Mouse (Mus musculus) lung, embryonic 16.5 days (tissue): ENCODE measurements around the gene Eml4. TPM values are rescaled to one million over a fixed set of nuclear protein-coding genes. Genes with fewer than 3 reads are reported as not detected.
A peak's percentile ranks its signal among the peaks of the same experiment; 100 is the strongest.

Experiments used
- ATAC-seq: fragments of 200-750 bp; cut with Nextera tagmentation; 2 replicates; pipeline ENCODE4 v1.8.0; 2017; ENCODE audit warnings: low read depth, mild to moderate bottlenecking, moderate library complexity
- H3K27ac ChIP-seq: fragments of 300-500 bp; sonication (generic); 2 replicates; pipeline ENCODE4 v1.5.1; 2014; ENCODE audit warnings: mild to moderate bottlenecking, control low read depth, low read length
- H3K27me3 ChIP-seq: fragments of 300-500 bp; sonication (generic); 2 replicates; pipeline ENCODE4 v1.6.1; 2014; ENCODE audit warnings: low read depth, low read length, mixed read lengths; ENCODE audit not compliant: control insufficient read depth, insufficient read depth
- H3K36me3 ChIP-seq: fragments of 300-500 bp; sonication (generic); 2 replicates; pipeline ENCODE4 v1.6.1; 2014; ENCODE audit warnings: low read length; ENCODE audit not compliant: control insufficient read depth, insufficient read depth
- H3K4me1 ChIP-seq: fragments of 300-500 bp; sonication (generic); replicated peaks from 2 replicates; pipeline ENCODE4 v1.6.1; 2014; ENCODE audit warnings: low read length, mixed read lengths; ENCODE audit not compliant: control insufficient read depth, insufficient read depth
- H3K4me2 ChIP-seq: fragments of 300-500 bp; sonication (generic); 2 replicates; pipeline ENCODE4 v1.6.1; 2014; ENCODE audit warnings: low read depth, low read length, control low read depth
- H3K4me3 ChIP-seq: fragments of 300-500 bp; sonication (generic); 2 replicates; pipeline ENCODE4 v1.5.1; 2014; ENCODE audit warnings: mild to moderate bottlenecking, low read length, control low read depth
- H3K9ac ChIP-seq: fragments of 300-500 bp; sonication (generic); 2 replicates; pipeline ENCODE4 v1.6.1; 2014; ENCODE audit warnings: low read length, control low read depth
- H3K9me3 ChIP-seq: fragments of 300-500 bp; sonication (generic); 2 replicates; pipeline ENCODE4 v1.6.1; 2016; ENCODE audit warnings: low read length; ENCODE audit not compliant: control insufficient read depth
- WGBS: fragments of 180-500 bp; shearing (Covaris S2); extraction: QIAGEN DNeasy Blood & Tissue Kit; methylation state at CpG from one replicate; pipeline ENCODE4 v1.1.7; 2014; 5-methylcytosine and 5-hydroxymethylcytosine counted together
- polyA plus RNA-seq: library from polyadenylated mRNA; unstranded; fragments of >200 nt; fragmentation: Nextera tagmentation; extraction: Ambion mirVana; gene quantifications from 2 replicates; pipeline ENCODE4 v1.2.1, GENCODE M21; 2015

Eml4 gene
- polyA plus RNA-seq, 1 experiment from 2014 or later = 28.6 TPM

DNA sequence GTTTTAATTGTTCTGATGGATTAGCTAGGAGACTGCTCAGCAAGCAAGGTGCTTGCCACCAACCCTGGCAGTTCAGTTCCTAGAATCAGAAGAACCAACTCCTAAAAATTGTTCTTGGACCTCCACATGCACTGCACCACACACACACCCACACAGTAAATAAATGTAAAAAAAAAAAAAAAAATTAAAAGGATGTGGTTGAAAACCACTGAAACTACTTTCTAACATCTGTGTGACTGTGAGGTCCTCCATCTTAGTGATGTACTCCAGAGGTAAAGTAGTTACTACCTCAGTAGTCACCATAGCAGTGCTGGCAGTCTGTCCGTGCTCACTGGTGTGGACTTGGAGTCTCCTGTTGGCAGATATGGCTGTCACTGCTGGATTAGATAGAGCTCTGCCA, 106.5 kb downstream of the Eml4 start:
- ATAC-seq = no peak
- Histone ChIP-seq H3K9ac (no peak overlapping the region), H3K9me3 (no peaks in the 10 kb centered on the region), H3K27me3 (no peaks in the 10 kb centered on the region), H3K4me1 (no peaks in the 10 kb centered on the region), H3K36me3 (peaks cover 52% of the 10 kb centered on the region), H3K4me3 (no peak overlapping the region), H3K4me2 (no peak overlapping the region), H3K27ac (no peak overlapping the region)
- WGBS = 93% methylated on average over 1 of the region's 1 CpGs

DNA sequence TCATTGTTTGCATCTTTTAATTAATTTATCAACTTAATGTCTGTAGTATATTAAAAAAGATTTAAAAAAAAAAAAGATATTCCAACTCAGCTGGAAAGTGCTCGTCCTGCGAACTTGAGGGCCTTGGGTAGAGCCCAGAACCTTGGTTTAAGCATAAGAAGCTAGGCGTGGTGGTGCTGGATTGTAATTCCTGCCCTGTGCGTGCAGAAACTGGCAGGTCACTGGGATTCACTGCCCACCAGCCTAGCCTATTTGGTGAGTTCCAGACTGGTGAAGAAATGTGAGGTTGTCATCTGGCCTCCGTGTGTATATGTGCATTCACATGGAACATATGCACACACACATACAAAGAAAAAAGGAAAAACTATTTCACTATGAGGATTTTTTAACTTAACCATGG, 115.2 kb downstream of the Eml4 start:
- peaks cover 27% of the 10 kb centered on the region for H3K36me3 ChIP-seq
- H3K4me3 ChIP-seq = no peak overlapping the region
- H3K9me3 ChIP-seq = no peaks in the 10 kb centered on the region
- no peak for ATAC-seq
- no peaks in the 10 kb centered on the region for H3K4me1 ChIP-seq
- H3K27ac ChIP-seq = no peak overlapping the region
- H3K9ac ChIP-seq = no peak overlapping the region
- H3K27me3 ChIP-seq = no peaks in the 10 kb centered on the region
- H3K4me2 ChIP-seq = no peak overlapping the region
- 85% methylated on average over 5 of the region's 5 CpGs for WGBS

DNA sequence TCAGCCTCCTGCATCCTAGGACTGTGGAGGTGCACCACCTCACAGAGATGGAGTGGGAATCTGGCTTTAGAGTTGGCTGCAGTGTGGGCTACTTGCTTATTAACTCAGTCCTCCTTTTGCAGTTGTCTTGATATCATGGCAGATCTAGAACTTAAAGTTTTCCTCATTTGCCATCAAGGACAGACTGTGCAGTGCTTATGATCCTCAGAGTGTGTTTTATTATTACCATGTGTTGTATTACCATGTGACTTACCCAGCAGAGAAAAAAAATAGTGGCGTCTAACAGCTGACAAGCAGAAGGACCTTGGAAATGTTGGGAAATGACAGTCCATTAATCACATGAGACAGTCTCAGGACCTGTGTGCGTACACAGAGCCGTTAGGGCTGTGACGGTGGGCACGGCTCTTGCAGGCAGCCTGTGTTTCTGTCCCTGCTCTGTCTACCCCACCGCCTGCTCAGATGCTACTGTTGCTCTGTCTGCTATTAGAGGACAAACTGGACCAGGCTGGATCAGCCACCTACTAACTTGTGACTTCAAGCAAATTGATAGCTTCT, 116.0 kb downstream of the Eml4 start:
- H3K27me3 ChIP-seq = no peaks in the 10 kb centered on the region
- no peak overlapping the region for H3K4me2 ChIP-seq
- 53% methylated on average over 6 of the region's 6 CpGs for WGBS
- no peak overlapping the region for H3K9ac ChIP-seq
- ATAC-seq = peak; percentile 31; the same call in 1 of the 2 replicates
- H3K27ac ChIP-seq = no peak overlapping the region
- H3K36me3 ChIP-seq = peaks cover 29% of the 10 kb centered on the region
- no peaks in the 10 kb centered on the region for H3K4me1 ChIP-seq
- no peaks in the 10 kb centered on the region for H3K9me3 ChIP-seq
- H3K4me3 ChIP-seq = no peak overlapping the region

DNA sequence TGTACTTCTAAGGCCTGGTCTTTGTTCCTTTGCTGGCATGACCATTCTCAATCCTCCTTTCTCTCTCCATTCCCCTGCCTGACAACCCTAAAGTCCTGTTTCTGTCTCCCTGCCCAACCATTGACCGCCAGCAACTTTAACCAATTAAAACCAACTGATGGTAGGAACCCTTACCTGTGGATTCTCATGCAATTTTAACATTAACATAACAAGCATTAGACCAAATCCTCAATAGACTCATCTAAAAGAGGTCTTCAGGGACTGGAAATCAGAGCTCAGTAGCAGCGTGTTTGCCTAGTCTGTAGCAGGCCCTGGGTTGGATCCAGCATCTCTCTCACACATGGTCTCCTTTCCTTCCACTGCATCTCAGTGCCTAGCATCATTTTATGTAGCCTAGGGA, 118.9 kb downstream of the Eml4 start:
- no peak for ATAC-seq
- WGBS = 91% methylated on average over 2 of the region's 2 CpGs
- Histone ChIP-seq H3K4me3 (no peak overlapping the region), H3K9ac (no peak overlapping the region), H3K27ac (no peak overlapping the region), H3K4me1 (no peaks in the 10 kb centered on the region), H3K4me2 (no peak overlapping the region), H3K27me3 (no peaks in the 10 kb centered on the region), H3K36me3 (peaks cover 42% of the 10 kb centered on the region), H3K9me3 (no peaks in the 10 kb centered on the region)

DNA sequence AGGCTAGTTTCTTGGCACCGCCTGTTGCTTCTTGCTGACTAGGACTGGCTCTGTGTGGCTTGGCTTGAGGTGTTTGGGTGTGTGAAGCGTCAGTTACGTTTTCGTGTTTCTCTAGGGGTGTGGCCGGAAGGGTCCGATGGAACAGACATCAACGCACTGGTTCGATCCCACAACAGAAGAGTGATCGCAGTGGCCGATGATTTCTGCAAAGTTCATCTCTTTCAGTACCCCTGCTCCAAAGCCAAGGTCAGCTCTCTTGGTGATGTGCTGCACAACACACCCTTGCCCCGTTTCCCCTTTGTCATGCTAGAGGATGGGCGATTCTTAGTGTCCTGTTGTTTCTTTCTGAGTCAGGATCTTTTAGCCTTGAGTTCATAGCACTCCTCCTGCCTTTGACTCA, 126.4 kb downstream of the Eml4 start:
- Histone ChIP-seq H3K27ac (no peak overlapping the region), H3K36me3 (peaks cover 59% of the 10 kb centered on the region), H3K4me3 (no peak overlapping the region), H3K9ac (no peak overlapping the region), H3K4me1 (no peaks in the 10 kb centered on the region), H3K4me2 (no peak overlapping the region), H3K9me3 (no peaks in the 10 kb centered on the region), H3K27me3 (no peaks in the 10 kb centered on the region)
- 92% methylated on average over 12 of the region's 12 CpGs for WGBS
- no peak for ATAC-seq

DNA sequence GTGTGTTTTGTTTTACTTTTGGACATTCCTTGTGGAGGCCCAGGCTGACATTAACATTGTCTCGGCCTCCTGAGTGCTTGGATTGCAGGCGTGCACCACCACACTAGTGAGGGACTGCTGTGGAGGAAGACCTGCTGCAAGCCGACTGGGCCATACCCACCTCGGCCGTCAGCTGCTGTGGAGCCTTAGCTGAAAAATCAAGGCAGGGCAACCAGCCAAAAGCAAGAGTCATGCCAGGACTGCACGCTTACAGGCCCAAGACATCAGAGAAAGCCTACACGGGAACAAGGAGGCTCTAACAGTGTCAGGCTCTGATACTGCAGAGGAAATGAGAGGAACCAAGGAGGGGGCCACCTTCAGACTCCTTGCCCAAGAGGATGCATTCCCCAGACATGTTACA, 130.8 kb downstream of the Eml4 start:
- H3K9me3 ChIP-seq = no peaks in the 10 kb centered on the region
- no peak overlapping the region for H3K4me3 ChIP-seq
- H3K36me3 ChIP-seq = peaks cover 29% of the 10 kb centered on the region
- H3K9ac ChIP-seq = no peak overlapping the region
- 78% methylated on average over 7 of the region's 7 CpGs for WGBS
- H3K27ac ChIP-seq = no peak overlapping the region
- H3K4me1 ChIP-seq = no peaks in the 10 kb centered on the region
- no peaks in the 10 kb centered on the region for H3K27me3 ChIP-seq
- no peak overlapping the region for H3K4me2 ChIP-seq
- ATAC-seq = no peak

DNA sequence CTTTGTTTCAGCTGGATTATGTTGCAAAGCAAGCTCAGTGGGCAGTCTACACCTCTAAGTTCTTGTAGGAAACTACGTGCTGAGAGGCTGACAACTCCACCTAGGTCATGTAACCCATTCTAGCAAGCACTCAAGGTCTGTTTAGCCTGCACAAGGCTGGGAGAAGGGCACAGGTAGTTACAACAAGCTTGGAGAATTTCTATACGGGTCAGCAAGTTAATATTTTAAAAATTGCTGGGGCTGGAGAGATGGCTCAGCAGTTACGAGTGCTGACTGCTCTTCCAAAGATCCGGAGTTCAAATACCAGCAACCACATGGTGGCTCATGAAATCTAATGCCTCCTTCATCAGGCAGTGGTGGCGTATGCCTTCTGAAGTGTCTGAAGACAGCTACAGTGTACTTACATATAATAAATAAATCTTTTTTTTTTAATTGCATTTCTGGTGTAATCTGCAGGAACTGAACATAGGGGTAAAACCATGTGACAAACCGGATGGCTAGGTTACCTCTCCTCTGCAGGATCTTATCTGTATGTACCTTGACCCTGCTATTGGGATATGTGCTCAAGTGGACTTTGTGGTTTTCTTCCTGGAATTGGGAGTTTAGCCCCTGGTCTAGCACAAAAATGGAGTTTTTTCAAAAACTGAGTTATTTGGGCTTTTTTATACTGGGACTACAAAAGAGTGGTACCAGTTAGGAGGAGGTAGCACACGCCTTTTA, 132.2 kb downstream of the Eml4 start:
- Histone ChIP-seq H3K4me3 (no peak overlapping the region), H3K9me3 (no peaks in the 10 kb centered on the region), H3K27me3 (no peaks in the 10 kb centered on the region), H3K27ac (no peak overlapping the region), H3K9ac (no peak overlapping the region), H3K36me3 (peaks cover 20% of the 10 kb centered on the region), H3K4me1 (no peaks in the 10 kb centered on the region), H3K4me2 (no peak overlapping the region)
- WGBS = 85% methylated on average over 7 of the region's 7 CpGs
- no peak for ATAC-seq

DNA sequence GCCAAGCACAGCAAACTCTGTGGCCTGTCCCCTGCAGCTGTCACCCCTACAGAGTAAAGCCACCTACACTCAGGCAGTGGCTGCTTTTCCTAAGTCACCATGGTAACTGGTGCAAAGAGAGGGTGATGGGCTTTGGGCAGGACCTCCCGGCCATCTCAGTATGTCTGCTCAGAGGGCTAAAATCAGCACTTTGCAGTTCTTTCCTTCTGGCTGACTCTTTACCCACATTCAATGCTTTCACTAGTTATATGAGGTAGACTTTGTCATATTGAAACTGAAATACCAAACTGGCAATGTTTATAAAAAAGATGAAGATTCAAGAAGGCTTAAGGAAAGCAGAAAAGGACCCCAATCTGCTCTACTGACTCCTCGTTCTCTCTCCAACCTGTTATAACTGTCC, 133.1 kb downstream of the Eml4 start:
- Histone ChIP-seq H3K9ac (no peak overlapping the region), H3K9me3 (no peaks in the 10 kb centered on the region), H3K27ac (no peak overlapping the region), H3K4me1 (no peaks in the 10 kb centered on the region), H3K4me2 (no peak overlapping the region), H3K36me3 (peaks cover 12% of the 10 kb centered on the region), H3K4me3 (no peak overlapping the region), H3K27me3 (no peaks in the 10 kb centered on the region)
- 78% methylated on average over 2 of the region's 2 CpGs for WGBS
- ATAC-seq = no peak

DNA sequence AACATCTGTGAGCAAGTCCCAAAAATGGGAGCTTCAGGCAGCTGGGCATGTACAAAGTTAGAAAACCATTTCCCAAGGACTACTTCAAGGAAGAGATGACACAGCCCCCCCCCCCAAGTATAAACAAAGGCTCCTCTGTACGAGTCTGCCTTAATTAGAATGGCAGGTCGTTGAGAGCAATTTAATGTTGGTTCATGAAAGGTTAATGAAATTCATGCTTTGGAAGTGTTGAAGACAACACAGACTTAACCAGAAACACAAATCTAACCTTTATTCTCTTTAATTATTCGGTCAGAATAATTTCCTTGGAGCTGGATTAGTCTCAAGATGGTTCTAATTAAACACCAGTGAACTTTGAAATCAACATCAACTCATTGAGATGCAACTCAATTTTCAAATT, 137.0 kb downstream of the Eml4 start:
- no peaks in the 10 kb centered on the region for H3K27me3 ChIP-seq
- no peaks in the 10 kb centered on the region for H3K4me1 ChIP-seq
- ATAC-seq = no peak
- 60% methylated on average over 3 of the region's 3 CpGs for WGBS
- H3K9ac ChIP-seq = no peak overlapping the region
- no peak overlapping the region for H3K4me3 ChIP-seq
- no peak overlapping the region for H3K27ac ChIP-seq
- H3K4me2 ChIP-seq = no peak overlapping the region
- no peaks in the 10 kb centered on the region for H3K36me3 ChIP-seq
- no peaks in the 10 kb centered on the region for H3K9me3 ChIP-seq
